Mouse (Mus musculus) cerebellum, adult 2 months (tissue): Measurements from ENCODE around the gene Lgals1. TPM values are rescaled to one million over a fixed set of nuclear protein-coding genes. Genes with fewer than 3 reads are reported as not detected.

ENCODE experiments used
- DNase-seq, 2 experiments: peaks; one replicate each; pipeline ENCODE4 v3.0.0; 2021
- H3K27ac ChIP-seq: fragments of 200-500 bp; 2 replicates; pipeline ENCODE4 v1.5.1; 2012; ENCODE audit warnings: low read length, control low read depth, inconsistent platforms; ENCODE audit not compliant: insufficient read depth
- H3K27me3 ChIP-seq: fragments of 200-500 bp; 2 replicates; pipeline ENCODE4 v1.6.1; 2012; ENCODE audit warnings: inconsistent platforms, mild to moderate bottlenecking, low read length, moderate library complexity; ENCODE audit not compliant: control insufficient read depth, insufficient read depth
- H3K4me1 ChIP-seq: fragments of 200-500 bp; 2 replicates; pipeline ENCODE4 v1.6.1; 2011; ENCODE audit warnings: low read length; ENCODE audit not compliant: control insufficient read depth, insufficient read depth
- H3K4me3 ChIP-seq: fragments of 200-500 bp; replicated peaks from 2 replicates; pipeline ENCODE3; 2011; ENCODE audit warnings: mild to moderate bottlenecking, low read depth, low read length, control low read depth; ENCODE audit not compliant: insufficient read depth
- CTCF ChIP-seq: fragments of 200-500 bp; IDR thresholded peaks from 2 replicates; pipeline ENCODE4 v1.5.1; 2011; ENCODE audit warnings: low read depth, mild to moderate bottlenecking, control low read depth, low read length, moderate library complexity, borderline replicate concordance; ENCODE audit not compliant: insufficient read depth
- POLR2A ChIP-seq: fragments of 200-500 bp; IDR thresholded peaks from 2 replicates; pipeline ENCODE4 v1.6.1; 2011; ENCODE audit warnings: low read length, control low read depth, borderline replicate concordance; ENCODE audit not compliant: insufficient read depth
- WGBS: fragments of 180-500 bp; shearing (Covaris S2); methylation state at CpG from one replicate; pipeline ENCODE4 v1.1.7; 2018; 5-methylcytosine and 5-hydroxymethylcytosine counted together
- polyA plus RNA-seq: library from polyadenylated mRNA; depleted of rRNA; stranded (reverse); fragments of >200 nt; gene quantifications from 2 replicates; pipeline ENCODE4 v1.2.3, GENCODE M21; 2012

Lgals1 gene
- polyA plus RNA-seq, 1 experiment = 71.7 TPM

GRCm38 (mm10) chr15:78937311-78937710 is 10.8 kb downstream of the Lgals1 start:
- Histone ChIP-seq H3K27me3 (no peaks in the 10 kb centered on the region), H3K4me3 (no peak overlapping the region), H3K4me1 (peaks cover 4% of the 10 kb centered on the region; the same call in 1 of the 2 replicates), H3K27ac (no peak overlapping the region)
- WGBS = 63% methylated on average over 10 of the region's 10 CpGs
- TF ChIP-seq POLR2A (no peak), CTCF (no peak)
- DNase-seq = no peak

- Histone ChIP-seq H3K27ac (no peak overlapping the region), H3K4me1 (peaks cover 4% of the 10 kb centered on the region; the same call in 1 of the 2 replicates), H3K27me3 (no peaks in the 10 kb centered on the region), H3K4me3 (no peak overlapping the region)
- TF ChIP-seq CTCF = no peak
- no peak for TF ChIP-seq POLR2A
- no peak for DNase-seq
- 23% methylated on average over 2 of the region's 2 CpGs for WGBS
Measured at GRCm38 (mm10) chr15:78937963-78938362, 11.4 kb downstream of the Lgals1 start.

GRCm38 (mm10) chr15:78940325-78940724 is 13.8 kb downstream of the Lgals1 start:
- Histone ChIP-seq H3K4me1 (peaks cover 4% of the 10 kb centered on the region; the same call in 1 of the 2 replicates), H3K27ac (no peak overlapping the region), H3K4me3 (no peak overlapping the region), H3K27me3 (no peaks in the 10 kb centered on the region)
- WGBS = 88% methylated on average over 13 of the region's 13 CpGs
- TF ChIP-seq POLR2A = no peak
- DNase-seq = no peak

GRCm38 (mm10) chr15:78942663-78943062 is 16.1 kb downstream of the Lgals1 start:
- H3K27ac ChIP-seq = peak overlapping the region; percentile 78
- H3K27me3 ChIP-seq = no peaks in the 10 kb centered on the region
- peaks cover 2% of the 10 kb centered on the region; the same call in 1 of the 2 replicates for H3K4me1 ChIP-seq
- DNase-seq = peak; percentile 85 to 91
- TF ChIP-seq POLR2A (peak; percentile 46; the same call in 1 of the 2 replicates), CTCF (peak; percentile 76; the same call in 1 of the 2 replicates)
- peak overlapping the region; percentile 74 for H3K4me3 ChIP-seq
- WGBS = 0% methylated on average over 9 of the region's 9 CpGs

GRCm38 (mm10) chr15:78946232-78946631 is 19.7 kb downstream of the Lgals1 start:
- Histone ChIP-seq H3K27ac (no peak overlapping the region), H3K27me3 (no peaks in the 10 kb centered on the region), H3K4me1 (0 out of 2 replicates have a peak, but pooled peaks cover 3% of the 10 kb centered on the region), H3K4me3 (no peak overlapping the region)
- no peak for TF ChIP-seq POLR2A
- TF ChIP-seq CTCF = no peak
- DNase-seq = no peak
- 32% methylated on average over 7 of the region's 7 CpGs for WGBS

GRCm38 (mm10) chr15:78947657-78948056 is 21.1 kb downstream of the Lgals1 start, which contains the start of gene Triobp:
TSS of gene Triobp (plus strand) at chr15:78947724.
- H3K27ac ChIP-seq = peak within 1 kb of the TSS; percentile 31
- WGBS = 0% methylated on average over 24 of the region's 24 CpGs
- H3K4me3 ChIP-seq = peak within 1 kb of the TSS; percentile 77
- H3K4me1 ChIP-seq = 0 out of 2 replicates have a peak, but pooled peaks cover 3% of the 10 kb centered on the region
- H3K27me3 ChIP-seq = no peaks in the 10 kb centered on the region
- TF ChIP-seq POLR2A (peak; percentile 65; the same call in 1 of the 2 replicates), CTCF (no peak)
- peak; percentile 88 to 96 for DNase-seq

GRCm38 (mm10) chr15:78948152-78948725 is 21.7 kb downstream of the Lgals1 start:
- Histone ChIP-seq H3K27me3 (no peaks in the 10 kb centered on the region), H3K4me1 (0 out of 2 replicates have a peak, but pooled peaks cover 3% of the 10 kb centered on the region), H3K27ac (peak overlapping the region; percentile 31), H3K4me3 (peak overlapping the region; percentile 77)
- 1% methylated on average over 11 of the region's 11 CpGs for WGBS
- DNase-seq = peak in 1 of 2 experiments; percentile 38
- TF ChIP-seq POLR2A (no peak), CTCF (no peak)

- no peaks in the 10 kb centered on the region for H3K27me3 ChIP-seq
- TF ChIP-seq CTCF (no peak), POLR2A (no peak)
- WGBS = 96% methylated on average over 3 of the region's 3 CpGs
- H3K4me3 ChIP-seq = no peak overlapping the region
- H3K4me1 ChIP-seq = 0 out of 2 replicates have a peak, but pooled peaks cover 3% of the 10 kb centered on the region
- no peak overlapping the region for H3K27ac ChIP-seq
- peak in 1 of 2 experiments; percentile 45 for DNase-seq
Measured at GRCm38 (mm10) chr15:78948883-78949282, 22.4 kb downstream of the Lgals1 start.
